Mouse (Mus musculus) embryonic facial prominence, embryonic 14.5 days (tissue): ENCODE results near the gene Dpf1. TPM values are rescaled to one million over a fixed set of nuclear protein-coding genes. Genes with fewer than 3 reads are reported as not detected.

ENCODE experiments used
- ATAC-seq: fragments of 200-750 bp; cut with Nextera tagmentation; 2 replicates; pipeline ENCODE4 v1.8.0; 2017; ENCODE audit warnings: low read depth, moderate number of reproducible peaks, moderate TSS enrichment
- DNase-seq: peaks from one replicate; pipeline ENCODE4 v3.0.0-alpha.2; 2015; ENCODE audit warnings: low spot score
- H3K27ac ChIP-seq: fragments of 300-500 bp; sonication (generic); replicated peaks from 2 replicates; pipeline ENCODE4 v1.5.1; 2014; ENCODE audit warnings: low read depth, mild to moderate bottlenecking, low read length, moderate library complexity
- H3K27me3 ChIP-seq: fragments of 300-500 bp; sonication (generic); replicated peaks from 2 replicates; pipeline ENCODE4 v1.6.1; 2014; ENCODE audit warnings: low read length; ENCODE audit not compliant: control insufficient read depth, insufficient read depth
- H3K36me3 ChIP-seq: fragments of 300-500 bp; sonication (generic); 2 replicates; pipeline ENCODE4 v1.6.1; 2014; ENCODE audit warnings: low read length, mixed read lengths; ENCODE audit not compliant: control insufficient read depth, insufficient read depth
- H3K4me1 ChIP-seq: fragments of 300-500 bp; sonication (generic); 2 replicates; pipeline ENCODE4 v1.6.1; 2014; ENCODE audit warnings: antibody characterized with exemption, low read length; ENCODE audit not compliant: control insufficient read depth, insufficient read depth
- H3K4me2 ChIP-seq: fragments of 300-500 bp; sonication (generic); 2 replicates; pipeline ENCODE4 v1.6.1; 2014; ENCODE audit warnings: low read depth, mild to moderate bottlenecking, low read length, moderate library complexity, mixed read lengths
- H3K4me3 ChIP-seq: fragments of 300-500 bp; sonication (generic); 2 replicates; pipeline ENCODE4 v1.5.1; 2014; ENCODE audit warnings: low read depth, mild to moderate bottlenecking, low read length
- H3K9ac ChIP-seq: fragments of 300-500 bp; sonication (generic); 2 replicates; pipeline ENCODE4 v1.6.1; 2014; ENCODE audit warnings: low read depth, mild to moderate bottlenecking, low read length, moderate library complexity, mixed read lengths
- H3K9me3 ChIP-seq: fragments of 300-500 bp; sonication (generic); 2 replicates; pipeline ENCODE4 v1.6.1; 2016; ENCODE audit warnings: low read length; ENCODE audit not compliant: control insufficient read depth
- WGBS: fragments of 180-500 bp; shearing (Covaris S2); extraction: QIAGEN DNeasy Blood & Tissue Kit; methylation state at CpG from one replicate; pipeline ENCODE4 v1.1.7; 2014; 5-methylcytosine and 5-hydroxymethylcytosine counted together
- polyA plus RNA-seq: library from polyadenylated mRNA; unstranded; fragments of >200 nt; fragmentation: Nextera tagmentation; extraction: Ambion mirVana; gene quantifications from 2 replicates; pipeline ENCODE4 v1.2.1, GENCODE M21; 2014

Gene Dpf1
- polyA plus RNA-seq, 1 experiment from 2014 or later: 11.4 TPM

DNA sequence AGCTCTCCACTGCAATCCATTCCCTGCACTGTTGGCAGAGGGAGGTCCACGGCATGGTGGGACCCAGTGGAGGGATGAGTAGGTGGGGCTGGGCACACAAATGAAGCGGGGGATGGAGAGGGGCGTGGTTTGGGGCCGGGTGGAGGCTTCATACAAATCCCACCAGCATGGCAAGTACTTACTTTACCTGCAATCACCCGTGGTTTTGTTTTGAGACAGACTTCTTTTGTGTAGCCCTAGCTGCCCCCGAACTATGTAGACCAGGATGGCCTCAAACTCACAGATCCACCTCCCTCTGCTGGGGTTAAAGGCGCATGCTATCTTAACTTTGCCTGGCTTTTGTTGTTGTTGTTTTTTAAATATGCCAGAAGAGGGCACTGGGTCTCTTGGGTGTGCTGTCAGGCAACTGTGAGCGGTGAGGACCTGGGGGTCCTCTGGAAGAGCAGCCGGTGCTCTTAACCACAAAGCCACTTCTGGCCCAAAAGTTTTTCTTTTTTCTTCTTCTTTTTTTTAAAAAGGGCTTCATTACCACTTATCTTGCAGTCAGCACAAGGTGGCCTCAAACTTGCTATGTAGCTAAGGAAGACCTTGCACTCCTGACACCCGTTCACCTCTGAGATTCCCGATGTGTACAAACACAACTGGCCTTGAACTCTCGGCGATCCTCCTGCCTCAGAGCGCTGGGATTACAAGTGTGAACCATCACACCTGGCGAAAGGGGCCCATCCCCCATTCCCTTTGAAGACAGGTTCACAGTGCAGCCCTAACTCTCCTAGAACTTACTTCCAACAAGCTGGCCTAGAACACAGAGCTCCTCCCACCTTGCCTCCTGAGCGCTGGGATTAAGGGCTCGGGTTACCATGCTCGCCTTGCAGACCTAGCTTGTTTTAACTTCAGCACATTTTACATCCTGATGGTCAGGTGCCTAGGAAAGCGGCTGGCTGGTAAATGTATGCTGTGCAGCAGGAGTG lies 15.9 kb downstream of the Dpf1 start:
- no peaks in the 10 kb centered on the region for H3K9me3 ChIP-seq
- H3K9ac ChIP-seq: peak overlapping the region; percentile 51; the same call in 1 of the 2 replicates
- H3K27me3 ChIP-seq: no peaks in the 10 kb centered on the region
- H3K4me2 ChIP-seq: peak overlapping the region; percentile 53
- WGBS: 10% methylated on average over 19 of the region's 19 CpGs
- H3K36me3 ChIP-seq: peaks cover 27% of the 10 kb centered on the region
- ATAC-seq: no peak; the same call in 1 of the 2 replicates
- DNase-seq: peak; percentile 76
- peak overlapping the region; percentile 19 for H3K4me3 ChIP-seq
- H3K27ac ChIP-seq: peak overlapping the region; percentile 87
- peaks cover 44% of the 10 kb centered on the region for H3K4me1 ChIP-seq

- H3K27ac ChIP-seq: no peak overlapping the region
- H3K27me3 ChIP-seq: no peaks in the 10 kb centered on the region
- no peak overlapping the region for H3K9ac ChIP-seq
- H3K4me2 ChIP-seq: no peak overlapping the region
- H3K4me3 ChIP-seq: no peak overlapping the region
- H3K36me3 ChIP-seq: peaks cover 77% of the 10 kb centered on the region
- no peaks in the 10 kb centered on the region for H3K9me3 ChIP-seq
- DNase-seq (no peak), ATAC-seq (no peak)
- H3K4me1 ChIP-seq: no peaks in the 10 kb centered on the region
- WGBS: 90% methylated on average over 6 of the region's 6 CpGs
Observed at GRCm38 (mm10) chr7:29327087-29327486, 23.3 kb downstream of the Dpf1 start.

GRCm38 (mm10) chr7:29328984-29329383 lies 25.2 kb downstream of the Dpf1 start:
- H3K4me3 ChIP-seq: no peak overlapping the region

DNA sequence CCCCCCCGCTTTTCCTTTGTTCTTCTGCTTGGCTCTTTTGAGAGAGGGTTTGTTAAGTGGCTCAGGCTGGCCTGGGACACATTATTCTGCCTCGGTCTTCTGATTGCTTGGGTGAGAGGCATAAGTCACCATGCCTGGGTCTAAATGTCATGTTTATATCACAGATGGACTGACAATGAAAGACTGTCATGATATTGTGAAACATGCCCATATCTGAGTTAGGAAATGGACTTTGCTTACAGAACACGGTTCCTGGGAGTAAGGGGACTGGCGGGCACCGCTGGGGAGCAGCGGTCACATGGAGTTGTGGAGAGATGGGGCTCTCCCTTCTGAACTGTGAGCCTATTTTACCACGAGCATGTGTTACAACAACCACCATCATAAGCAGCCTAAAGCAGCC lies 30.4 kb downstream of the Dpf1 start:
- no peak overlapping the region for H3K4me2 ChIP-seq
- H3K27ac ChIP-seq: no peak overlapping the region
- H3K36me3 ChIP-seq: peaks cover 61% of the 10 kb centered on the region
- no peak overlapping the region for H3K4me3 ChIP-seq
- 68% methylated on average over 6 of the region's 7 CpGs for WGBS
- H3K9me3 ChIP-seq: no peaks in the 10 kb centered on the region
- ATAC-seq (no peak), DNase-seq (no peak)
- H3K27me3 ChIP-seq: no peaks in the 10 kb centered on the region
- no peak overlapping the region for H3K9ac ChIP-seq
- H3K4me1 ChIP-seq: no peaks in the 10 kb centered on the region

More at GRCm38 (mm10) chr7:29328984-29329383, 25.2 kb downstream of the Dpf1 start:
- 93% methylated on average over 16 of the region's 16 CpGs for WGBS
- ATAC-seq (no peak), DNase-seq (no peak)
- Histone ChIP-seq H3K4me2 (no peak overlapping the region), H3K27me3 (no peaks in the 10 kb centered on the region), H3K9ac (no peak overlapping the region), H3K4me1 (no peaks in the 10 kb centered on the region), H3K27ac (no peak overlapping the region), H3K36me3 (peaks cover 82% of the 10 kb centered on the region), H3K9me3 (no peaks in the 10 kb centered on the region)

GRCm38 (mm10) chr7:29335276-29335675 lies 31.5 kb downstream of the Dpf1 start:
- Histone ChIP-seq H3K4me3 (no peak overlapping the region), H3K9me3 (no peaks in the 10 kb centered on the region), H3K27ac (no peak overlapping the region), H3K9ac (no peak overlapping the region), H3K36me3 (peaks cover 53% of the 10 kb centered on the region), H3K27me3 (no peaks in the 10 kb centered on the region), H3K4me2 (no peak overlapping the region), H3K4me1 (no peaks in the 10 kb centered on the region)
- DNase-seq (no peak), ATAC-seq (no peak)

DNA sequence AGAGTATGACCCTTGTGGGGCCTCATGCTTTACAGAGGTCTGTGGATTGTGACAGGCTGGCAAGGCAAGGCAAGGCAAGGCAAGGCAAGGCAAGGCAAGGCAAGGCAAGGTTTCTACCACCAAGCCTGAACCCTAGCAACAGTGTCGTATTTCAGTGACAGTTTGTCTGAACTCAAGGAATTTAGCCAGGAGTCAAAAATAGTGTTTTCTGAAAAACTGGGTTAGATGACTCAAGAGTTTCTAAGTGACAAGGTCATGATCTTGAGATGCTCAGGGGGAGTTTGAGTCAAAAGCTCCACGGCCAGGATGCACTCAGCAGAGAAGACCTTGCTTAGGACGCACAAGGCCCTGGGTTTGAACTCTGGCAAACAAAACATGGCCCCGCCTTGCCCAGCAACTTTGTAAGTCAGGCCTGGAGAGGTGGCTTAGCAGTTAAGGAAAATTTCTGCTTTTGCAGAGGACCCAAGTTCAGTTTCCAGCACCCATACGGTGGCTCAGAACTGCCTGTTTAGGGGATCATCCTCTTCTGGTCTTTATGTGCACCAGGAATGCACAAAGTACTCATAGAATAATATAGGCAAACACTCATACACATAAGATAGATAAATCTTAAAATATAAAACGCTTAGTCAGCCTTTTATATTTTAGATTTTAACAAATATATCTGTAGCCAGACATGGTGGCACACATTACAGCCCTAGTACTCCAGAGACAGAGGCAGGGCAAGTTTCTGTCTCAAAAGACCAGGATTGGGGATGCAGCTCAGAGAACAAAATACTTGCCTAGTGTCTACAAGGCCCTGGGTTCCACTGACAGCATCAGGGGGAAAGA lies 32.3 kb downstream of the Dpf1 start:
- DNase-seq (no peak), ATAC-seq (no peak)
- H3K27ac ChIP-seq: no peak overlapping the region
- H3K9ac ChIP-seq: no peak overlapping the region
- peaks cover 45% of the 10 kb centered on the region for H3K36me3 ChIP-seq
- no peaks in the 10 kb centered on the region for H3K4me1 ChIP-seq
- no peak overlapping the region for H3K4me3 ChIP-seq
- no peak overlapping the region for H3K4me2 ChIP-seq
- 73% methylated on average over 6 of the region's 6 CpGs for WGBS
- H3K9me3 ChIP-seq: no peaks in the 10 kb centered on the region
- no peaks in the 10 kb centered on the region for H3K27me3 ChIP-seq

DNA sequence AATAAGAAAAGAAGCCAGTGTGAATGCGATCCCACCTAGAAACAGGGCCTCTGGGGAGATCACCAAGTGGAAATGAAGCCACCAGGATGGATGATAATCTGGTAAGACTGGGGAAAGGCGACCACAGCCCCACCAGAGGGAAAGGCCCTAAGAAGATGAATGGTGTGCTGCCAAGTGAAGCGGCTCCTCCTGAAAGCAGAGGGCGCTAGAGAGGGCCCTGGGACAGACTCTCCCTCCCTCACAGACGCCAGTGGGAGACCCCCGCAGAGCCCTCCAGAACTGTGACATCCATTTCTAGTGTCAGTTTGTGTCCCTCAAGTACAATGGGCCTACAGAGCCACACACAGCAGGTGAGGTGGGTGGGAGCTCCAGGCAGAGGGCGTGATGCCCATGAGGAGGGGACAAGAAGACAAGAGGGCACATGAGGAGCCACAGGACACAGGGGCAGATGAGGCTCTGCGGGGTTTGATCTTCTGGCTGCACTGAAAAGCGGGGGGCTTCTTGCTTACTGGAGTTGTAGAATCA lies 33.1 kb downstream of the Dpf1 start:
- ATAC-seq (no peak), DNase-seq (no peak)
- Histone ChIP-seq H3K36me3 (peaks cover 37% of the 10 kb centered on the region), H3K4me1 (peaks cover 5% of the 10 kb centered on the region; the same call in 1 of the 2 replicates), H3K4me2 (no peak overlapping the region), H3K27me3 (no peaks in the 10 kb centered on the region), H3K4me3 (no peak overlapping the region), H3K27ac (no peak overlapping the region), H3K9ac (no peak overlapping the region), H3K9me3 (no peaks in the 10 kb centered on the region)
- WGBS: 65% methylated on average over 9 of the region's 9 CpGs

- no peaks in the 10 kb centered on the region for H3K9me3 ChIP-seq
- WGBS: 75% methylated on average over 2 of the region's 2 CpGs
- DNase-seq (no peak), ATAC-seq (no peak)
- H3K4me1 ChIP-seq: peaks cover 12% of the 10 kb centered on the region; the same call in 1 of the 2 replicates
- no peak overlapping the region for H3K4me3 ChIP-seq
- no peaks in the 10 kb centered on the region for H3K27me3 ChIP-seq
- H3K36me3 ChIP-seq: peaks cover 28% of the 10 kb centered on the region; the same call in 1 of the 2 replicates
- H3K27ac ChIP-seq: no peak overlapping the region
- H3K9ac ChIP-seq: no peak overlapping the region
- H3K4me2 ChIP-seq: no peak overlapping the region
Observed at GRCm38 (mm10) chr7:29337766-29338165, 34.0 kb downstream of the Dpf1 start.
